Mouse (Mus musculus): ENCODE results near the gene Hectd2. TPM values are rescaled to one million over a fixed set of nuclear protein-coding genes. Genes with fewer than 3 reads are reported as not detected.

Gene Hectd2
- polyA plus RNA-seq, 1 experiment from 2014 or later = 17.7 TPM

DNA sequence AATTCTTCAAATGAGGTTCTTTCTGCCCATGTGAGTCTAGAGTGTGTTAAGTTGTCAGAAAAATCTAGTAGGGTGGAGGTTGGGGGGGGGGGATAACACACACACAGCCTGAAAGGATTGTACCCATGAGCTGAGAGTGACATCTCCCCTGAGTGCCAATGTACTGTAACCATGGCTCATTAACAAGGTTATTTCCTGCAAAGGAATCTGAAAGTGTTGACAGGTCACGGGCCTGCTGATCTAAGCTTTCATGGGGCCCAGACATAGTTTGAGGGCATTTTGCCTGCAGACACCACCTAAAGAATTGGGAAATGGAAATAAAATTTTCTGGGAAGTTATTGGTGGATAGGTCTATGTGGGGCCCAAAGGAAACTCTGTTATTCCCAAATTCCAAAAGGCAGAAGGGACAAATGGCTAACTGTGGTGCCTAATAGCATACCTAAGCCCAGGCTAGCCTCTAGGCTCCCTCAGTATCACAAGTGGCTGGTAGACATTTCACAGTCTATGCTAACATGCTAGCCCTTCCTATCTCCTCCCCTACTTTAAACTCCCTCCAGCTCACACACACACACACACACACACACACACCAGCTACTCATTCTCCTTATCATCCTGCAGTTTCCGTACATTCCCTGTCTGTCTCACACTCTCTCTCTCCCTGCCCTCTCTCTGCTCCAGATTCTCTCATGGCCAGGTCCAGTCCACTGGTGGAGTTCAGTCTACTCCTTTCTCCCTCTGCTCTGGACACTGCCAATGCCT lies 114.6 kb downstream of the Hectd2 start:
- Histone ChIP-seq H3K27me3 (ENCODE audit: control insufficient read depth, insufficient read depth, low read length) (no peaks in the 10 kb centered on the region), H3K9me3 (ENCODE audit: control insufficient read depth, low read length) (no peaks in the 10 kb centered on the region), H3K36me3 (replicated peaks; ENCODE audit: control insufficient read depth, insufficient read depth) (no peaks in the 10 kb centered on the region), H3K9ac (no peak overlapping the region), H3K4me1 (replicated peaks; ENCODE audit: control insufficient read depth, insufficient read depth, low read length) (peaks cover 5% of the 10 kb centered on the region; the same call in 1 of the 2 replicates), H3K27ac (peak overlapping the region; percentile 14; the same call in 1 of the 2 replicates), H3K4me3 (replicated peaks; ENCODE audit: low read length) (no peak overlapping the region), H3K4me2 (replicated peaks) (no peak overlapping the region)
- DNase-seq (ENCODE audit: low spot score) (no peak), ATAC-seq (ENCODE audit: low FRiP score) (no peak)
- WGBS = 42% methylated on average over 2 of the region's 2 CpGs

- ATAC-seq (ENCODE audit: low FRiP score) = no peak
- no peaks in the 10 kb centered on the region for H3K36me3 ChIP-seq (replicated peaks; ENCODE audit: control insufficient read depth, insufficient read depth)
- H3K9me3 ChIP-seq (ENCODE audit: control insufficient read depth, low read length) = no peaks in the 10 kb centered on the region
- 25% methylated on average over 5 of the region's 5 CpGs for WGBS
- H3K4me2 ChIP-seq (replicated peaks) = no peak overlapping the region
- H3K27me3 ChIP-seq (ENCODE audit: control insufficient read depth, insufficient read depth, low read length) = no peaks in the 10 kb centered on the region
- H3K4me1 ChIP-seq (replicated peaks; ENCODE audit: control insufficient read depth, insufficient read depth, low read length) = peaks cover 5% of the 10 kb centered on the region; the same call in 1 of the 2 replicates
- no peak overlapping the region for H3K4me3 ChIP-seq (replicated peaks; ENCODE audit: low read length)
- no peak for DNase-seq (ENCODE audit: low spot score)
- no peak overlapping the region for H3K9ac ChIP-seq
- H3K27ac ChIP-seq = peak overlapping the region; percentile 14; the same call in 1 of the 2 replicates
Measured at GRCm38 (mm10) chr19:36669720-36670451, 115.4 kb downstream of the Hectd2 start.

Other genes with a start within 250 kb of the Hectd2 start
- gene Pcgf5, start 206.3 kb upstream of the Hectd2 start, polyA plus RNA-seq (2014; fragmentation: Nextera tagmentation; extraction: Ambion mirVana) = 7.6 and 8.9 TPM in 2 replicates
- gene Ppp1r3c, start 182.0 kb downstream of the Hectd2 start, polyA plus RNA-seq (2014; fragmentation: Nextera tagmentation; extraction: Ambion mirVana) = 29.8 and 32.5 TPM in 2 replicates